Mouse (Mus musculus) adrenal gland, postnatal 10 days (tissue): ENCODE data around the gene H2al1e. TPM values are rescaled to one million over a fixed set of nuclear protein-coding genes. Genes with fewer than 3 reads are reported as not detected.
A peak's percentile ranks its signal among the peaks of the same experiment; 100 is the strongest.
"Not testable (repeated sequence)": the region's sequence is repeated elsewhere in the genome, so short reads cannot be mapped to it uniquely, and the experiment has no call there.

Source experiments
- DNase-seq: peaks from one replicate; pipeline ENCODE4 v3.0.0; 2021; ENCODE audit warnings: mixed read lengths
- long read RNA-seq, 2 experiments: library from polyadenylated mRNA; stranded (forward); transcript quantifications; one replicate each; pipeline ENCODE4 v2.0.0; 2021
- total RNA-seq, 2 experiments: library from RNA; stranded (reverse); gene quantifications; 2 replicates each; pipeline ENCODE4 v1.2.3; 2021

Gene H2al1e
- not detected for total RNA-seq
- long read RNA-seq, experiment 1, result 0 reads
- long read RNA-seq, experiment 2, result 0 reads

DNA sequence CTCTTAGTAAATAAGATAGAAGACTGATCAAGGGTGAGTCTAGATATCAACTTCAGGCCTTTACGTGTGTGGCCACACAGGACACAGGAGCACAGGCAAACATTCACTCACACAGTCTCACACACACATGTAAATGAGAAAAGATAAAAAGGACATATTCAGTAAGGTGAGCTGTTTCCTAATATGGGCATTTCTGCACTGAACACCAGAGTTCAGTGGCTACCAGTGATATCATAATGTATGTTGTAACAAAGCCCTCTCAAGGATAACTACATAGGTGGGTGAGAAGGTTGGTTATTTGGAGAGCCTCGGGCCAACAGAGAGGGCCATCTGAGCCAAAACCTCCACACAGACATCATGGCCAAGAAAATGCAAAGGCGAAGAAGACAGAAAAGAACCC is at the start of gene H2al1e:
Gene H2al1e, plus strand, starts transcription at position 301 of the 400 bp plus-strand sequence.
- not testable (repeated sequence) for DNase-seq

DNA sequence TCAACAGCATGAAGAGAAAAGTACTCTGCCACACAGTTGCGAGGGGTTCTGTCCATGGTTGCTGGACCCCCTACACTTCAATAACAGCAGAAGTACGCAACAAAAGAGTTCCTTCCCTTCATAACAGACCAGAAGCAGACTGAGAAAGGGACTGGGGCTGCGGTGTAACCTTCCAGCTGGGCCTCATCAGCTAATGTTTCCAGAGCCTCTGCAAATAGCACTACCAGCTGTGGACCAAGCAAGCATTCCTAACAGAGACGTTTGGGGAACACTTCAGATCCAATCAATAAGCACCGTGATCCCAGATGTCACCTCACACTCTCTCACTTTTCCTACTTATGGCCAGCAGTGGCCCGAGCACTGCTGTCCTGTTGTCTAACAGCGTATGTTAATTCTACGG is 46.8 kb upstream of the H2al1e start:
- DNase-seq, result no peak

DNA sequence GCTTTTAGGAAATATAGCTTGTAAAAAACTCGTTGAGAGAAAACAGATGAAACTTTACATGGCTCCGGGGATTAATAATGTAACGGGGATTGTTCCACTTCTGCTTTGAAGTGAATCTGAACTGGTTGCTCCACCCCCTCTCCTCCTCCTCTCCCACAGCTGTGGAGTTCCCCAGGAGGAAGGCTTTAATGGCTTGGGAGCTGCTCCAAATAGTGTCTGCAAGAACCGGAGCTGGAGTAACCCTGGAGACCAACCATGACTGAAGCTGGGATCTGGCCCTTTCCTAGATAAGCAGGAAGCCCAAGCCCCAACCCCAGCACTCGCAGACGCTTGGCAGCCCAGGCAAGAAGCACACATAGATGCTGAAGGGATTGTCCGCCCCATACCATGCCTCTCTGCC is 43.9 kb upstream of the H2al1e start:
- DNase-seq, result peak; percentile 27

DNA sequence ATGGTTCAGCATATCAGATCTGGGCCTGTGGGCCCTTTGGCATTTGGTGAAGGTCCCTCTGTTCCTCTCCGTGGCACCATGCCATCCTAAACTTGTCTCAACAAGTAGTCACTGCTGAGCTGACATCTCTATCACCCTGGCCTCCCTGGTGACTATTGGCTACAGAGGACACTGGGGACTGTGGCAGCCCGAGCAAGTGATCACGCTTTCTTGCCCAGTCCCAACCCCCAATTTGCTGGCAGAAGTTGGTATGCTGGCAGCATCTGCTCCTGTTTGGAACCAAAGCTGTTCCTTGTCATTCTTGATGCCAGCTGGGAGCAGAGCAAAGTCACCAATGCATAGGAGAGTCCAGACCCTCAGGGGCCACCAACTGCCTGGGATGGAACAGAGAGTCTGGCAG is 42.7 kb upstream of the H2al1e start:
- DNase-seq, result peak; percentile 48

DNA sequence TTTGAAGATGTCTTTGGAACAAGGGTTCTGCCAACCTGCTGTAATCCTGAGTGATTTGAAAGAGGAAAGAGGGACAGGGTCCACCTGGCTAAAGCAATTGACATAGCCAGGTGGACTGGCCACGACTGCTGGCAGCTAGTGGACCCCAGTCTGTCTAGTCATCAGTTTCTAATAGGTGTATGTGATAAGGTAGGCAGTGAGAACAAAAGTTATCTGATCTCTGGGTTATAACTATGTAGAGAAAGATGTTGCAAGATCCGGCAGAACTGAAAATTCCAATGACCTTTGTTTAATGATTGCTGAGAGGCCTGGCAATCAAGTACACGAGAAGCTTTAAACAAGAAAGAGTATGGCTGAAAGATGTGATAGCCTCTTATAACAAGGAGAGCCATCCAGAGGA is 38.5 kb upstream of the H2al1e start:
- DNase-seq, result no peak

DNA sequence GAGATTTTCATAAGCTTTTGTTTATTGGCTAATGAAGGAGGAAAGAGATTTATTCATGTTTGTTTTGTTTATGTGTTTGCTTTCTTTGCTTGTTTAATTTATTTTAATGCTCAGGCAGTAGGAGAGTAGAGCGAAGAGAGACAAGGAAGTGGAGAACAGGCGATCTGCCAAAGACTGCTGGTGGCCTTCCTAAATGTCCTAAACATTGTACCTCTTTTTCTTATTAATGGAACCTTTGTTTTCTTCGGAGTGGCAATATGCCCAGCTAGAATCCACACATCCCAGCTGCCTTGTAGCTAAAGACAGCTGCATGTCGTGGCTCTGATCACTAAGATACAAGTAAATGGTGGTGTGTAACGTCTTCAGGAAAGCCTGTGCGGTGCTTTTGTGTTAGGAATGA is 34.7 kb upstream of the H2al1e start:
- no peak for DNase-seq

DNA sequence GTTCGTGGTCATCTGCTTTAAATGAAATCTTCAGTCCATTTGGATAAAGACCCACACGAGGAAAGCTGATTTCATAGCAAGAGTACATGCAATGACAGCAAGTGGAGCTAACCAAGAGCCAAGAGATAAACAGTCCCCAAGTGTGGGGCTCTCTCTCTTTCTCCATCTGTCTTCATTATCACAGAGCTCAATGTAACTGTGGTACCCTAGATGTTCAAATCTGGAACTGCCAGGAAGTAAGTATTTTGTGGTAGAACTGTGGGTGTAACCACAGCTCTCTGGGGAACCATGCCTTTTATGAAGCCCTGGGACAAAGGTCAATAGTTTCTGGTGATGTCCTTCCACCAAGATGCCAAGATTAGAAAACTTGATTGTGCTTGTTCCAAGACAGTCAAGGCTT is 31.0 kb upstream of the H2al1e start:
- no peak for DNase-seq

DNA sequence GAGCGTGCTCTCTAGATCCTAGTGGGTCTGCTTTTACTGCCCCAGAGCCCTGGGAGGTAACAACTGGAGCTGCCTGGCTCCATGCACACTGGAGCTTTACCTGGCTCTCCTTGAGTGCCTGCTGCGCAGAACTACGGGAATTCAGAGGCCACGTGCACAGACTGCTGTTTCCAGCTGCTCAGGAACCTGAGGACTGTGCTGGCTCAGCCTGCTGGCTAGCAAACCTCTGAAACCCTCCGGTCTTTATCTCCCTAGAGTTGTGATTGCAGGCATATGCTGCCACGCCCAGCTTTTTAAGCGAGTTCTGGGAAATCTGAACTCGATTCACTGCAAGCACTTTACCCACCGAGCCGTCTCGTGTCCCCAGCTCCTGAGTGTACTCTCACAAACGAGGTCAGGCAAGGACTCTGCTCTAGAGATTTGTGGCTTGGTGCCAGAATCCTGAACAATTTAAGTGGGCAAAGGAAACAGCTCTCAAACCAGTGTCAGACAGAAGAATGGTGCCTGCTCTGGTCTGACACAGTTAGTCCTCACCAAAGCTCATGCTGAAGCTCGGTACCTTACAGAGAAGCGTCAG is 23.3 kb upstream of the H2al1e start:
- DNase-seq, result no peak

DNA sequence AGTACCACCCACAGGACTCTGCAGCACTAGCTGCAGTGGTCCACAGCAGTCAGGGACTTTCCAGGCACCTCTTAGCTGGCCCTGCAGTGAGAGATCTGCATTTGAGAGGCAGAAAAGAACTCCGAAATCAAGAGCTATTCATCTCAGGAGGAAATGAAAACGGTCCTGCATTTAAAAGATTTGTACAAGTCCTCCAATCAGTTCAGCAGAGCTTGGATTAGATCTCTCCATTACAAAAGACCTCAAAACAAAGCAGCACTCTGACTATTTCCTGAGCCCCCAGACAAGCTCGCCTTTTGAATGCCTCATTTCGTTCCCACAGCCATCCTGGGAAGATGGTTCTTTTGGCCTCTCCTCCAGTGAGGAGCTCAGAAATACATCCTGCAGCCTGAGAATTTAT is 22.5 kb upstream of the H2al1e start:
- DNase-seq, result no peak

DNA sequence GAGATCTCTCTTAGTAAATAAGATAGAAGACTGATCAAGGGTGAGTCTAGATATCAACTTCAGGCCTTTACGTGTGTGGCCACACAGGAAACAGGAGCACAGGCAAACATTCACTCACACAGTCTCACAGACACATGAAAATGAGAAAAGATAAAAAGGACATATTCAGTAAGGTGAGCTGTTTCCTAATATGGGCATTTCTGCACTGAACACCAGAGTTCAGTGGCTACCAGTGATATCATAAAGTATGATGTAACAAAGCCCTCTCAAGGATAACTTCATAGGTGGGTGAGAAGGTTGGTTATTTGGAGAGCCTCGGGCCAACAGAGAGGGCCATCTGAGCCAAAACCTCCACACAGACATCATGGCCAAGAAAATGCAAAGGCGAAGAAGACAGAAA is 12.8 kb upstream of the H2al1e start, which contains the start of gene H2al1a:
Gene H2al1a, plus strand, starts transcription at position 301 of the 400 bp plus-strand sequence.
- not testable (repeated sequence) for DNase-seq

DNA sequence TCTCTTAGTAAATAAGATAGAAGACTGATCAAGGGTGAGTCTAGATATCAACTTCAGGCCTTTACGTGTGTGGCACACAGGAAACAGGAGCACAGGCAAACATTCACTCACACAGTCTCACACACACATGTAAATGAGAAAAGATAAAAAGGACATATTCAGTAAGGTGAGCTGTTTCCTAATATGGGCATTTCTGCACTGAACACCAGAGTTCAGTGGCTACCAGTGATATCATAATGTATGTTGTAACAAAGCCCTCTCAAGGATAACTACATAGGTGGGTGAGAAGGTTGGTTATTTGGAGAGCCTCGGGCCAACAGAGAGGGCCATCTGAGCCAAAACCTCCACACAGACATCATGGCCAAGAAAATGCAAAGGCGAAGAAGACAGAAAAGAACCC is 9.6 kb upstream of the H2al1e start, which contains the start of gene H2al1b:
Gene H2al1b, plus strand, starts transcription at position 301 of the 400 bp plus-strand sequence.
- DNase-seq, result not testable (repeated sequence)

DNA sequence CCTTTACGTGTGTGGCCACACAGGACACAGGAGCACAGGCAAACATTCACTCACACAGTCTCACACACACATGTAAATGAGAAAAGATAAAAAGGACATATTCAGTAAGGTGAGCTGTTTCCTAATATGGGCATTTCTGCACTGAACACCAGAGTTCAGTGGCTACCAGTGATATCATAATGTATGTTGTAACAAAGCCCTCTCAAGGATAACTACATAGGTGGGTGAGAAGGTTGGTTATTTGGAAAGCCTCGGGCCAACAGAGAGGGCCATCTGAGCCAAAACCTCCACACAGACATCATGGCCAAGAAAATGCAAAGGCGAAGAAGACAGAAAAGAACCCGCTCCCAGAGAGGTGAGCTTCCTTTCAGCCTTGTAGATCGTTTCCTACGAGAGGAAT is 6.4 kb upstream of the H2al1e start, which contains the start of gene H2al1c:
Gene H2al1c, plus strand, starts transcription at position 301 of the 400 bp plus-strand sequence.
- DNase-seq, result not testable (repeated sequence)

DNA sequence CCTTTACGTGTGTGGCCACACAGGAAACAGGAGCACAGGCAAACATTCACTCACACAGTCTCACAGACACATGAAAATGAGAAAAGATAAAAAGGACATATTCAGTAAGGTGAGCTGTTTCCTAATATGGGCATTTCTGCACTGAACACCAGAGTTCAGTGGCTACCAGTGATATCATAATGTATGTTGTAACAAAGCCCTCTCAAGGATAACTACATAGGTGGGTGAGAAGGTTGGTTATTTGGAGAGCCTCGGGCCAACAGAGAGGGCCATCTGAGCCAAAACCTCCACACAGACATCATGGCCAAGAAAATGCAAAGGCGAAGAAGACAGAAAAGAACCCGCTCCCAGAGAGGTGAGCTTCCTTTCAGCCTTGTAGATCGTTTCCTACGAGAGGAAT is 3.2 kb upstream of the H2al1e start, which contains the start of gene H2al1d:
Gene H2al1d, plus strand, starts transcription at position 301 of the 400 bp plus-strand sequence.
- not testable (repeated sequence) for DNase-seq

DNA sequence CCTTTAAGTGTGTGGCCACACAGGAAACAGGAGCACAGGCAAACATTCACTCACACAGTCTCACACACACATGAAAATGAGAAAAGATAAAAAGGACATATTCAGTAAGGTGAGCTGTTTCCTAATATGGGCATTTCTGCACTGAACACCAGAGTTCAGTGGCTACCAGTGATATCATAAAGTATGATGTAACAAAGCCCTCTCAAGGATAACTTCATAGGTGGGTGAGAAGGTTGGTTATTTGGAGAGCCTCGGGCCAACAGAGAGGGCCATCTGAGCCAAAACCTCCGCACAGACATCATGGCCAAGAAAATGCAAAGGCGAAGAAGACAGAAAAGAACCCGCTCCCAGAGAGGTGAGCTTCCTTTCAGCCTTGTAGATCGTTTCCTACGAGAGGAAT is 3.1 kb downstream of the H2al1e start, which contains the start of gene H2al1f:
Gene H2al1f, plus strand, starts transcription at position 301 of the 400 bp plus-strand sequence.
- DNase-seq, result not testable (repeated sequence)

DNA sequence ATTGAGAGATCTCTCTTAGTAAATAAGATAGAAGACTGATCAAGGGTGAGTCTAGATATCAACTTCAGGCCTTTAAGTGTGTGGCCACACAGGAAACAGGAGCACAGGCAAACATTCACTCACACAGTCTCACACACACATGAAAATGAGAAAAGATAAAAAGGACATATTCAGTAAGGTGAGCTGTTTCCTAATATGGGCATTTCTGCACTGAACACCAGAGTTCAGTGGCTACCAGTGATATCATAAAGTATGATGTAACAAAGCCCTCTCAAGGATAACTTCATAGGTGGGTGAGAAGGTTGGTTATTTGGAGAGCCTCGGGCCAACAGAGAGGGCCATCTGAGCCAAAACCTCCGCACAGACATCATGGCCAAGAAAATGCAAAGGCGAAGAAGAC is 6.2 kb downstream of the H2al1e start, which contains the start of gene H2al1g:
Gene H2al1g, plus strand, starts transcription at position 301 of the 400 bp plus-strand sequence.
- not testable (repeated sequence) for DNase-seq

DNA sequence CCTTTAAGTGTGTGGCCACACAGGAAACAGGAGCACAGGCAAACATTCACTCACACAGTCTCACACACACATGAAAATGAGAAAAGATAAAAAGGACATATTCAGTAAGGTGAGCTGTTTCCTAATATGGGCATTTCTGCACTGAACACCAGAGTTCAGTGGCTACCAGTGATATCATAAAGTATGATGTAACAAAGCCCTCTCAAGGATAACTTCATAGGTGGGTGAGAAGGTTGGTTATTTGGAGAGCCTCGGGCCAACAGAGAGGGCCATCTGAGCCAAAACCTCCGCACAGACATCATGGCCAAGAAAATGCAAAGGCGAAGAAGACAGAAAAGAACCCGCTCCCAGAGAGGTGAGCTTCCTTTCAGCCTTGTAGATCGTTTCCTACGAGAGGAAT is 9.5 kb downstream of the H2al1e start, which contains the start of gene H2al1h:
Gene H2al1h, plus strand, starts transcription at position 301 of the 400 bp plus-strand sequence.
- not testable (repeated sequence) for DNase-seq

DNA sequence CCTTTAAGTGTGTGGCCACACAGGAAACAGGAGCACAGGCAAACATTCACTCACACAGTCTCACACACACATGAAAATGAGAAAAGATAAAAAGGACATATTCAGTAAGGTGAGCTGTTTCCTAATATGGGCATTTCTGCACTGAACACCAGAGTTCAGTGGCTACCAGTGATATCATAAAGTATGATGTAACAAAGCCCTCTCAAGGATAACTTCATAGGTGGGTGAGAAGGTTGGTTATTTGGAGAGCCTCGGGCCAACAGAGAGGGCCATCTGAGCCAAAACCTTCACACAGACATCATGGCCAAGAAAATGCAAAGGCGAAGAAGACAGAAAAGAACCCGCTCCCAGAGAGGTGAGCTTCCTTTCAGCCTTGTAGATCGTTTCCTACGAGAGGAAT is 12.6 kb downstream of the H2al1e start, which contains the start of gene H2al1i:
Gene H2al1i, plus strand, starts transcription at position 301 of the 400 bp plus-strand sequence.
- not testable (repeated sequence) for DNase-seq

DNA sequence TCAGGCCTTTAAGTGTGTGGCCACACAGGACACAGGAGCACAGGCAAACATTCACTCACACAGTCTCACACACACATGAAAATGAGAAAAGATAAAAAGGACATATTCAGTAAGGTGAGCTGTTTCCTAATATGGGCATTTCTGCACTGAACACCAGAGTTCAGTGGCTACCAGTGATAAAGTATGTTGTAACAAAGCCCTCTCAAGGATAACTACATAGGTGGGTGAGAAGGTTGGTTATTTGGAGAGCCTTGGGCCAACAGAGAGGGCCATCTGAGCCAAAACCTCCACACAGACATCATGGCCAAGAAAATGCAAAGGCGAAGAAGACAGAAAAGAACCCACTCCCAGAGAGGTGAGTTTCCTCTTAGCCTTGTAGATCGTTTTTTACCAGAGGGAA is 15.8 kb downstream of the H2al1e start, which contains the start of gene H2al1j:
Gene H2al1j, plus strand, starts transcription at position 301 of the 400 bp plus-strand sequence.
- not testable (repeated sequence) for DNase-seq

DNA sequence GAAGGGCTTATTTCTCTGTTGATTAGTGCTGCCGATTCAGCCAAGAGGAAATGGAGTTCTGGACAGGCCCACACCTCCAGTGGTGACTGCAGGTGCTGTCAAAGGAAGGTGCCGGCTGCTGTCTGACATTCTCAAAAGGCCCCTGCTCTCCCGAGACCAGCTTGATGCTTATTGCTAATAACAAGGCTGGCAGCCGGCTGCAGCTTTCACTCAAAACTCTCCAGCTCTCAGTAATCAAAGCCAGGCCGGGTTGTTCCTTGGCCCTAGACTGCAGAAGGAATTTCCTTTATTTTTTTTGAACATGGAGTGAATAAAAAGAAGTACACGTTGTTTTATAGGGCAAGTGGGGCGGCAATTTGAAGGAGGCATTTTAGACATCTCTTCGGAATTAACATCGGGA is 34.0 kb downstream of the H2al1e start:
- no peak for DNase-seq

DNA sequence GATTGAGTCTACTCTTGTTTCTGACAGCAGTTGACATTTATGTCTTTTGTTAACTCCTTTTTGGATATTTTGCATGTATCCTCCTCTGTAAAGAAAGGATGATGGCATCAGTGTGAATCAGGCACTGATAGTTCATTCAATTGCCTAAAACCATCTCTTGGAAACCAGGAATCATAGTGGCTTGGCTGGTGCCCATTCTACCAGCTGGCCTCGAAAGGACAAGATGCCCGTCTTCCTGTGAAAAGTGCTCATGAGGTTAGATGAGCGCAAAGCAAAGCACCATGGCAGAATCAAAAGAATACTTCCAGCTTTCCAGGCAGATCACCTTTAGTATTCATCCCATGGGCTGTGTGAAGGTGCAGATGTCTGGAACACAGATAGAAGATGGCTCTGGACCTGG is 35.0 kb downstream of the H2al1e start:
- DNase-seq, result no peak

DNA sequence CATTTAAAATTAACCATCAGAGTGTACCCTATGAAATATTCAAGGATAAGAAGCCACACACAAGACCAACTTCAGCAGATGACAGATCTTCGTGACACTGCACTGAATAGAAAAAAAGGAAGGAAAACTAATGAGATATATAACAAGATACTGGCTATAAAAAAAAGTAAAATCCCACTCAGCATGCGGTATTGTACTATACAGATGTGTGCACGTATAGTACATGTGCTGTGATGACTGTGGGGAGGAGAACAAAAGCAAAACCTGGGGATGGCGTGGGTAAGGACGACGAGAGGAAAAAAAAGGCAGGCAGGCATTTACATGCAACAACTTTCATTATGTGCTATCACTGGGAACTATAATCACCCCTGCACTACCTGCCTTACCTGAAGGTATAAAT is 49.1 kb downstream of the H2al1e start:
- no peak for DNase-seq

DNA sequence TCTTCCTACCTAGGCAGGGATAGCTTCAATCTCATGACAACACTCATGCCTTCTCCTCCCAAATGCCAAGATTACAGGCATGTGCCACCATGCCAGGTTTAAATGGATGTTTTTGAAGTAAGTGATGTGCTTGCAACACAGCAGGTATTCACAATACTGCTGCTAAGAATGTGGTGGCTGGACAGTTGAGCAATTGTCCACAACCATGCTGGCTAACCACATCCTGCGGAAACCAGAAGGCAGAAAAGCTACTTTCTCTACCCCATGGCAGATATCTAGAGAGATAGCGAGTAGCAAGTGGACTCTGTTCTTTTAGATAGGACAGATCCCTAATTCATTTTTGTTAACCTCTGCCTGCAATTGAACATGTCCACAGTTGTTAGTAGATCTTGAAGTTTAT is 49.5 kb downstream of the H2al1e start:
- no peak for DNase-seq
